Mouse (Mus musculus) heart, postnatal 0 days (tissue): ENCODE results near the gene Gm44502.
A peak's percentile ranks its signal among the peaks of the same experiment; 100 is the strongest.

ENCODE experiments used
- CTCF ChIP-seq: IDR thresholded peaks from 2 replicates; pipeline ENCODE4 v1.5.1; 2016; ENCODE audit warnings: antibody characterized with exemption, control low read depth, low read depth
- EP300 ChIP-seq: IDR thresholded peaks from 2 replicates; pipeline ENCODE4 v1.6.1; 2016; ENCODE audit warnings: antibody characterized with exemption, low read depth

DNA sequence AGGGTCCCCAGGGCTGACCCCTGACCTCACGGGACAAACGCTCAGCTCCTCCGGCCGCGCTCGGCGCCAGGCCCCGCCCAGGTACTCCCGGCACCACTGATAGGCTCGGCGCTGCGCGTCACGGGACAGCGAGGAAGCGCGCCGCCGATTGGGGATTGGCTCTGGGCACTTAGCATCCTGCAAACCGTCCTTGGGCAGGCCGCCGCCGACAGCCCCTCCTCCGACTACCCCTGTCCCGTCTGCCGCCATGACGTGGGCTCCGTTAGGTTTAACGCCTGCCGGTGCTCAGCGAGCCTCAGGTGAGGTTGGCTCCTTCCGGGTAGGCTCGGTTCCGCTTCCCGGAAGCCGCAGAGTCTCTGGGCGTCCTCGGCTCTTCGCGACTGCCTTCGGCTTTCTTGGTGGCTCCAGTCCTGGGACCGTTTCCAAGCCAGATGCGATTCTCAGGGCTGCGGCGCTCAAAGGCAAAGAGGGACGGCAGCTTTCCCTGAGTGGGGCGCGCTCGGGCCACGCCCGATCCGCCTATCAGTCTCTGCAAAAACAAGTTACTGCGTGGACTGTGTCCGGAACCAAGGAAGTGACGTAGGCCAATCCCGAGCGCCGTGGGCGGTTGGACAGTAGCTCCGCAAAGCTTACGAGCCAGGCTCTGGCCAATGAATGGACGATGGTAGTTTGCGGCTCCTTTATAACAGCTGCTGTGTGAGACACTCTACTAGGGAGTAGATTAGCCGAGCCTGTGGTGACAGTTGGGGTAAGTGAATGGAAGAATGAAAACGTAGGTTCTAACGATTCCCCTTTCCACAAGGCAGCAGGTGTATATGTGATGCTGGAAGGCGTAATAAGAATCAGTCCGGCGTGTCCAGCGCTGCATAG is at the start of gene Gm44502, which contains the start of the genes C730034F03Rik and Chkb:
- TF ChIP-seq EP300 (peak; percentile 80; the same call in 1 of the 2 replicates), CTCF (no peak)
